Mouse (Mus musculus) mature B cell (primary cell): ENCODE measurements around the gene Tm9sf2.

Experiments used
- in situ Hi-C: fragments of 300-500 bp; cut with MboI; formaldehyde crosslinking; loops from 2 replicates; pipeline ENCODE4 v1.14.3; 2019

Tm9sf2 gene

DNA sequence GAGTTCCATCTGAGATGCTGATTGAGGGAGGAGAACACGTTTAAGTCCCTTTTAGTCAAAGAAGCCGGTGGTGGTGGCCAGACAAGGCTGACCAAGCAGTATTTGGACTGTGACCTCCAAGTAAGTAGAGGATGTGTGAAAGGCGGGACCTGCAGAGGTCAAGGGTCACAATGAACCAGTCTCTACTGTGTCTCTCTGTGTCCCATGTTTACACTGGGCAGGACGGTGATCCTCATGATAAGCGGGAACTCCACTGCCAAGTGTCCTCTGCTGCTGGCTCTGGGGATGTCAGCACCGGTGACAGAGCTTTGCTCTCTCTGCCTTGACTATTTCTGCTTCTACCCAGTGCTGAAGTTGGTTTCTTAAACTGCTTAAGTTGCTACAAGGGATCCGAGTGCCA, 64.2 kb downstream of the Tm9sf2 start:
- in situ Hi-C loops = no loop called here

DNA sequence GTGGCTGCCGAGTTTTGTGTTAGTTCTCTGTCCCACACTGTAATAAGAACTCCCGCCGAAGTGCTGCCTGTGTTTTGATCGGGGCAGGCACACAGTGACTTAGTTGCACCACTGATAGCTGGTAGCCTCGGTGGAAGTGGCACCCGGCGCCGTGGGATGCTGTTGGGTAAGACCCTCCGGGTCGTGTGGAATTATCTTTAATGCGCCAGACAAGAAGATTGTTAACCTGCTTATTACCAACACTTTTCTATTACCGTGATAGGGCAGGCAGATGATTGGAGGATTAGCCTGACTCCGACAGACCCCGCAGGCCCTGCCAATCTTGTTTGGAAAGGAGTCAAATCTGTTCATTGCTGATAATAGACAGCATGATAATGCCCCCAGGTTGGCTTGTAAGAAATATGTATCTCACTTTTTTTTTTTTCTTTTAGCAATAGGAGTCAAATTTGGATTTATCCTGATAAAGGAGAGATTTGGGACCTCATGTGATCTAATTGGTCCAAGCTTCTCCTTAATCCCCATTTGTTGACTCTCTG, 69.5 kb downstream of the Tm9sf2 start:
- in situ Hi-C loops = no loop called here

DNA sequence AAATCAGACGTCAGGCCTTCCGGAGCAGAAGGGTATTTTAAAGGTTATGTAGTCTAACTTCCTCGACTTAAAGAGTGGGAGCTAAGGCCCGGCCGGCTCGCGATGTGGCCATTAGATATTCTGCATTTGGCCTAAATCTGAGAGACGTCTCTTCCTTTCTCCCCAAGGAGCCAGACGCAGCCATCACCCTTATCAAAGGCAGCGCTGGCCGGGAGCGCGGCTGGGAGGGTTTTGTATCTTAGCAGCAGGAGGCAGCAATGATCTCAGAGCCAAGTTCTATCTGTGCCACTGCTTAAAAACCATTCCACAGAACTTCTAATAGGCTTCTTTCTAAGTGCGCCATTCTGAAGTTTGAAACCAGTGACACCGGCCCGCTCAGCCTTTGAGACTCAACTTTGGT, 72.4 kb downstream of the Tm9sf2 start:
- in situ Hi-C loops = no loop called here

DNA sequence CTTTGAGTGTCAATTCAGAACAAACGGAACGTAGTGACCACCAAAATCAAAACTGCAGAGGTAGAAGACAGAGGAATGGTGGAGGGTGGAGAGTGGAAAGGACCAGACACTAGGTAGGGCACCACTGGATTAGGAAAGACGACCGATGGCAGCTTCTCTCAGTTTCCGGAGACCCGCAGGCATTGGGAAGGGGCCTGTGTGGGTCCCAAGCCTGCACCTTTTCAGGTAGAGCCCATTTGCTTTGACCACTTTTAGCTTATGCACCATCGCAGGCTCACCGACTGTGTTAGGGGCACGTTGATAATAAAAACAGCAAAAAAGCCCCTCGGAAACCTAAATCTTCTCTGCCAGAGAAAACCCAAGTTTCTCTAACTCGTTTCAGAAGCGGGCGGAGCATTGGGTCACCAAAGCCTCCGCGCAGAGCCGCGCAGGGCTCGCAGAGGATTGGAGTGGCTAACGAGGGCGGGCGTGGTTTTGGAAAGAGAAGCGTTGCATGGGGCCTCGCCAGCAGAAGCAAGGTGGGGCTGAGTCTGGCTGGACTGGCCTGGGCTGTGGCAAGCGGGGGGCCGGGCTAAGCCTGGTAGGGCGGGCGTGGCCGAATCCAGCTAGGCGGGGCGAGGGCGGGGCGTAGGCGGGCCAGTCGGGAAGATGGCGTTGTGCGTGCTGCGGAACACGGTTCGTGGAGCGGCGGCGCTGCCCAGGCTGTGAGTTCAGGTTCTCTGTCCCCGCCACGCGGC, 74.4 kb downstream of the Tm9sf2 start, which contains the start of gene Clybl:
Clybl (plus strand) TSS at position 627 of the 737 bp plus-strand sequence.
- in situ Hi-C loops = no loop called here

DNA sequence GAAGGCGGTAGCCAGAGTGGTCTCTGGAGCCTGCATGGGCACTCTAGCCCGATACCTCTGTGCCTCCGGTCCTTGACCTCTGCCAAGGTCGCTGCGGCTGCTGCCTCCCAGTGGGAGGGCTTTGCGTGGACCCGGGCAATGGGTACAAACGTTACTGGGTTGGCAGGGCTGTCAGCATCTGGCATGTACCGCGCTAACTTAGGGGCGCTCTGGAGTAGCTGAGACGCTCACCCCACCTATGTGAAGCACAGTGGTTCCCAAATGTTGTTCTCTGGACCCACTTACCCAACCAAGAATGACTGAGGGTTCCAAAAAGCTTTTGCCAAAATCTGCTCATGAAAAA, 74.9 kb downstream of the Tm9sf2 start:
- in situ Hi-C loops = no loop called here

DNA sequence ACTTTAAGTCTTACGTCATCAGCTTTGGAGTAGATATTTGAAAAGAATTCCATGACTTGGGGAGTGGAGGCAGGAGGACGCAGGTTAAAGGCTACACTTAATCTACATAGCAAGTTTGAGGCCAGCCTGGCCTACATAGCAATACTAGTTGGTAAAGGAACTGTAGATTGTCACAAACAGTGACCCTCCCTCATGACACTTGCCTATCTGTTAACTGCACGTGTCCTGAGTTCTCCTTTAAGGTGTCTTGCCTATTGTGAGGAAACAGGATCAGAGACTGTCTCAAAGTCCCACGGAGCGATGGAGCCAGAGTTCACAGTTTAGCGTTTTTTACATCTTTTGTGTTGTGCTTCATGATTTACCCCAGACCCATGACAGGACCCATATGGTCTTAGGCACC, 75.4 kb downstream of the Tm9sf2 start:
- in situ Hi-C loops = no loop called here

DNA sequence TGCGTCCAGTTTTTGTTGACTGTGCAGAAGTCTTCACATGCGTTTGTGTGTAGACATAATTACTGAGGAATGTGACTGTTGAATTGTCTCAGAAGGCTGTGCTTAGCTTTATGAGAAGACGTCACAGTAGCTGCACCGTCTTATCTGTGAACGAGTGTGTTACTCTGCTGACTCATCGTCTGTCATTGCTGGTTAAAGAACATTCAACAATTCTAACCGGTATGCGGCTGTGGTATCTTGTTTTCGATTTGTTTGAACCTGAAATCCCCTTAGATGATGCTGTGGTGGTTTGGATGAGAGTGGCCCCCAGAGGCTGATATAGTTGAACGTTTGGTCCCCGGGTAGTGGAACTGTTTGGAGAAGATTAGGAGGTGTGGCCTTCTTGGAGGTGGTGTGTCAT, 77.1 kb downstream of the Tm9sf2 start:
- in situ Hi-C loops = no loop called here

DNA sequence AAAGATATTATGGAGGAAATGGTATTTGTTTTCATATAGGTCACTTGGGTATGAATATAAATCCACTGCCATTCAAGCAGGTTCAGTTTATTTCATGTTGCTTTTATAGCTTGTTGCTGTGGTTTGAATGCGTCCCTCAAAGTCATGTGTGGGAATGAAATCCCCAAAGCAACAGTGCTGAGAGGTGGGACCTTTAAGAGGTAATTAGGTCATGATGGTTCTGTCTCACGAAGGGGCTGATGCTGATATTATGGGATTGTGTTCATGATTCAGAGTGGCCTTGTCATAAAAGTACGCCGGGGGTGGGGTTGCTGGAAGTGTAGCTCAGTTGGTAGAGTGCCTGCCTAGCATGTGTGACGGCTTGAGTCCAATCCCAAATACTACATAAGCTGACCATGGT, 81.4 kb downstream of the Tm9sf2 start:
- in situ Hi-C loops = no loop called here

DNA sequence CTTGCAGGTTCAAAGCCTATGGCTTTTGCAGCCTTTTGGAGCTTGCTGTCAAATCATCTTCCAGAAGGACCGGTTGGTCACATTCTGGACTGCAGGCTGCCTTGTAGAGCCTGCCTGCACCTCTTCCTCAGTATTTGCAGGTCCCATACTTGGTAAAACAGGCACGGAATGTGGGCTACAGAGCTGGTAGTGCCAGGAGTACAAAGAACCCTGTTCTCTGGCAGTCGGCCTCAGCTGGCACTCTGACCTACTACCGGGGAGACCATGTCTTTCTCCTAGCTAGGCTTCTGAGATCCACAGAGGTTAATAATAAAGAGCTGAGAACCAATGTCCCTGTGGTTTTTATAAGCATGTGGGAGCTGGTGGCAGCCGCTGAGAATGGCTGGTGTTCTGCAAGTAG, 83.1 kb downstream of the Tm9sf2 start:
- in situ Hi-C loops = no loop called here

DNA sequence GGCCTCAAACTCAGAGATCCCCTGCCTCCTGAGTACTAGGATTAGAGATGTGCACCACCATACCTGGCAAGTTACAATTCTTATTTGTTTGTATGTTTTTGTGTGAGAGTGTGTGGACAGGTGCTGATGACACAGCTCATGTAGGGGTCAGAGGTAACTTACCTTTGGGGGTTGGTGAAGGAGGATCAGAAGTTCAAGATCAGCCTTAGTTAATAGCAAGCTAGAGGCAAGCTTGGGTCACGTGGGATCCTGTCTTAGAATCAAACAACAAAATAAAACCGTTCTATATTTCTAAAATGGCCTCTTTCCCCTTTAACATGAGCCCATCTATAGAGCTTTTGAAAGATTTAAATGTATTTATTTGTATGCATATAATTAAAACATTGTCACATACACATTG, 83.7 kb downstream of the Tm9sf2 start:
- in situ Hi-C loops = no loop called here

DNA sequence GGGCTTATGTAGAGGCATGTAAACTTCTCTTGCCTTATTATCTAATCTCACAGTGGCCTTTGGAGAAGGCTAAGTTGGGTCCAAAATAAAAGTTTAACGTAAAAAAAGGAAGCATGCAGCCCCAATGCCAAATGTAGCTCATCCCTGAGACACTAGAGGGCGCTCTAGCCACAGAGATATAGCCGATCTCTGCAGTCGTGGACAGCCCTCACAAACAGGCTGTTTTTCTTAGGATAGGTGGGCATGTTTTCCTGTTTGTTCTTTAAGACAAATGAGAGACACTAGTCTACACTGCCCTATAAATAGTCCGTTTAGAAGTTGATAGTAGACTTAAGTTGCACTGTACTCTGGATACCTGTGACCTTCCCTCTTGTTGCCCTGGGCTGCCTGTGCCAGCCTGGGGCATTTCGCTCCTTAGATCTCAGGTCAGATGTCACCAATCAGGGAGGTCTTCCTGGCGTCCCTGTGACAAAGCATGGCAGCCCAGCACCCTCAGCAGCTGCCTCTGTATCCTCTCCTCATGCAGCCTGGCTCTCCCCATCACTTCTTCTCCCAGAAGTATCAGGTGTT, 84.2 kb downstream of the Tm9sf2 start:
- in situ Hi-C loops = no loop called here

DNA sequence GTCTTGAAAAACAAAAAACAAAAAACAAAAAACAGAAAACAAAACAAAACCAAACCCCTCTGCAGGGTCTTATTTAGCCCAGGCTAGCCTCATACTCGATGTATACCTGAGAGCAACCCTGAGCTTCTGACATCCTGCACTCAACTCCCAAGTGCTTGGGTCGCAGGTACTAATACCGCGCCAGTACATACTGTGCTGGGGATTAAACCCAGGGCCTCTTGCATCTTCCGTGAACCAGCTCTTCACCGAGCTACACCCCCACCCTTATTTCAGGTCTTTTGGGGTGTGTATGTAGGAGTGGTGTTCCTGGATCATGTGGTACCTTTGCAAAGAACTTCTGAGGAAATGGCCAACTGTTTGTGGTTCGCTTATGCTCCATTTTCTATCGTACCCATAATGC, 87.8 kb downstream of the Tm9sf2 start:
- in situ Hi-C loops = no loop called here

DNA sequence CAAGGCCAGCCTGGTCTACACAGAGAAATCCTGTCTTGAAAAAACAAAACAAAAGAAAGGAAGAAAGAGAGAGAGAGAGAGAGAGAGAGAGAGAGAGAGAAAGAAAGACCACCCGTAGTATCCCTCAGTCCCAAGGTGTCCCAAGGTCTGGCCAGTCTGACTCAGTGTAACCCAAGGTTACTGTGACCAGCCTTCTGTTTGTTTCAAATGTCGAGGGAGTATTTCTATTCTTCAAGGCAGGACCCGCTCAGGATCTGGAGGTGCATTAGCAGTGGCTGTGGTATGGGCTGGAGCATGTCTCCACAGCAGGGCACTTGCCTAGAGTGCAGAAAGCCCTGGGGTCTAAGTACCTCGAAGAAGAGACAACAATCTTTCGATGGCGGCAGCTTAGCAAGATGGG, 90.0 kb downstream of the Tm9sf2 start:
- in situ Hi-C loops = no loop called here

DNA sequence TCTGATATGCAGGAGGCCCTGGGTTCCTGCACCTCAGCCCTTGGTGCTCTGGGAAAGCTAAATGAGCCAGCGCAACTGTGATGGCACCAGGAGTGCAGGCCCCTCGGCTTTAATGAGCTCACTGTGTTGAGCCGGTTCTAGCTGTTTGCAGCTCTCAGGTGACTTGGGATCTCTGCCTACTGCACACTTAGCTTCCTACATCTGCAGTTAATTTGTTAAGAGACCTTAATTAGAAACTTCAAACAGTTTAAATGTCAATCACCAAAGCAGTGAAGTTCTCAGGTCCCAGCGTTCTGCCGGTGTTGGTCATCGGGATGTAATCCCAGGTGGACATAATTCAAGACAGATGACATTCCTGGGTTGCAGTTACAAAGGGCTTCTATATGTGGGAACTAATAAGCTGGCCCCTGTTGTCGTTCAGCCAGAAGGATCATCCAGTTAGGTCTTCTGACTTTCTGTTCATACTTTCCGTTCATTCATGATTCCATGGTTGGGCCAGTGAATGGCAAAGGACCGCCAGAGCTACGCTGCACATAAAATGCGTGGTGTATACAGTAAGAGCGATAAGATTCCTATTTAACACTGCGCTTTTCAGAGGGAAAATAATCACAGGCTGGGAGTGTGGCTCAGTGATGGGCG, 93.5 kb downstream of the Tm9sf2 start:
- in situ Hi-C loops = no loop called here

DNA sequence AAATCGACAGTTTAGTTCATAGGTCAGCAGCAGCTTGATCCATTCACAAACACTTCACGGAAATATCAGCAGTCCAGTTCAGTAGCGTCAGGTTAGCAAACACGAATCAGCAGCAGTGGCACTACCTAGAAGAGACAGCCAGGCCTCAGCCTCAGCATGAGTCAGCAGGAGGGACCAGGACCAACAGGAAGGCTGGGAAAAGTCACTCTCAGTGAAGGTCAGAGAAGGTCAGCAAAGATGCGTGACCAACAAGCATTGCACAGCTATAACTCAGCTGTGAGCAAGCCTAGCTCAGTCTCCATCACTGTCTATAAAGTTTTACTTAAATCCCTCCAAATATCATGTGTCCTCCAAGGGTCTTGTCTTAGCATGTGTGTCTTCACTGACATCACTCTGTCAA, 102.3 kb downstream of the Tm9sf2 start:
- in situ Hi-C loops = no loop called here
